Mouse (Mus musculus): ENCODE measurements around the gene Hoxa2. TPM values are rescaled to one million over a fixed set of nuclear protein-coding genes. Genes with fewer than 3 reads are reported as not detected.

The Hoxa2 gene
- total RNA-seq, 2 experiments from 2014 or later, result 0.31 to 0.34 TPM

GRCm38 (mm10) chr6:52203121-52203370 lies 38.4 kb upstream of the Hoxa2 start:
- intact Hi-C loops (cut with DNase I), result no loop called here
- no peak for DNase-seq (ENCODE audit: low spot score)

GRCm38 (mm10) chr6:52202362-52203120 lies 37.9 kb upstream of the Hoxa2 start:
- DNase-seq (ENCODE audit: low spot score), result no peak
- intact Hi-C loops (cut with DNase I), result no loop called here

GRCm38 (mm10) chr6:52201269-52201668 lies 36.6 kb upstream of the Hoxa2 start:
- no peak for DNase-seq (ENCODE audit: low spot score)
- intact Hi-C loops (cut with DNase I), result no loop called here

GRCm38 (mm10) chr6:52200751-52201250 lies 36.2 kb upstream of the Hoxa2 start:
- intact Hi-C loops (cut with DNase I), result no loop called here
- DNase-seq (ENCODE audit: low spot score), result no peak

- intact Hi-C loops (cut with DNase I), result no loop called here
- no peak for DNase-seq (ENCODE audit: low spot score)
Measured at GRCm38 (mm10) chr6:52200073-52200750, 35.6 kb upstream of the Hoxa2 start.

GRCm38 (mm10) chr6:52197271-52197670 lies 32.6 kb upstream of the Hoxa2 start:
- DNase-seq (ENCODE audit: low spot score), result no peak
- intact Hi-C loops (cut with DNase I), result loop anchor here (2.0 to 5.0 kb wide), 3 partner anchors 35 to 320 kb away; partner anchors contain the start of gene Hoxa2

- intact Hi-C loops (cut with DNase I), result loop anchor here (2.0 to 5.0 kb wide), 3 partner anchors 35 to 320 kb away; partner anchors contain the start of gene Hoxa2
- DNase-seq (ENCODE audit: low spot score), result no peak
Measured at GRCm38 (mm10) chr6:52196811-52197210, 32.2 kb upstream of the Hoxa2 start.

GRCm38 (mm10) chr6:52194690-52195089 lies 30.1 kb upstream of the Hoxa2 start:
- DNase-seq (ENCODE audit: low spot score), result no peak
- intact Hi-C loops (cut with DNase I), result loop anchor here (5.0 kb wide), 2 partner anchors 32 to 317 kb away; partner anchors contain the start of gene Hoxa2

GRCm38 (mm10) chr6:52191860-52192550 lies 27.4 kb upstream of the Hoxa2 start:
- intact Hi-C loops (cut with DNase I), result no loop called here
- peak; percentile 58 for DNase-seq (ENCODE audit: low spot score)

- DNase-seq (ENCODE audit: low spot score), result no peak
- intact Hi-C loops (cut with DNase I), result no loop called here
Measured at GRCm38 (mm10) chr6:52190906-52191810, 26.5 kb upstream of the Hoxa2 start, which contains the start of gene Hoxa4. TSS of gene Hoxa4 (minus strand) at chr6:52191753.

- intact Hi-C loops (cut with DNase I), result no loop called here
- DNase-seq (ENCODE audit: low spot score), result no peak
Measured at GRCm38 (mm10) chr6:52190410-52190809, 25.8 kb upstream of the Hoxa2 start.

GRCm38 (mm10) chr6:52189909-52190308 lies 25.3 kb upstream of the Hoxa2 start:
- intact Hi-C loops (cut with DNase I), result no loop called here
- DNase-seq (ENCODE audit: low spot score), result no peak

GRCm38 (mm10) chr6:52189172-52189591 lies 24.6 kb upstream of the Hoxa2 start:
- intact Hi-C loops (cut with DNase I), result no loop called here
- DNase-seq (ENCODE audit: low spot score), result no peak

GRCm38 (mm10) chr6:52186500-52186899 lies 21.9 kb upstream of the Hoxa2 start:
- DNase-seq (ENCODE audit: low spot score), result no peak
- intact Hi-C loops (cut with DNase I), result no loop called here

GRCm38 (mm10) chr6:52185834-52186233 lies 21.2 kb upstream of the Hoxa2 start:
- DNase-seq (ENCODE audit: low spot score), result no peak
- intact Hi-C loops (cut with DNase I), result no loop called here

GRCm38 (mm10) chr6:52185222-52185621 lies 20.6 kb upstream of the Hoxa2 start:
- no peak for DNase-seq (ENCODE audit: low spot score)
- intact Hi-C loops (cut with DNase I), result no loop called here

- intact Hi-C loops (cut with DNase I), result no loop called here
- DNase-seq (ENCODE audit: low spot score), result no peak
Measured at GRCm38 (mm10) chr6:52184668-52185067, 20.0 kb upstream of the Hoxa2 start.

- intact Hi-C loops (cut with DNase I), result no loop called here
Measured at GRCm38 (mm10) chr6:52183311-52184080, 18.9 kb upstream of the Hoxa2 start.

GRCm38 (mm10) chr6:52182793-52183192 lies 18.2 kb upstream of the Hoxa2 start:
- DNase-seq (ENCODE audit: low spot score), result no peak
- intact Hi-C loops (cut with DNase I), result no loop called here

More at GRCm38 (mm10) chr6:52183311-52184080, 18.9 kb upstream of the Hoxa2 start:
- no peak for DNase-seq (ENCODE audit: low spot score)

Data from heart, postnatal 25 days (tissue).